Mouse (Mus musculus) ES-Bruce4 (cell line): ENCODE measurements at regions not wholly inside any gene's neighbourhood (a gene's known extent, or its start where the extent isn't known, plus 50 kb on each side); places are given as distances from the start of the nearest gene placed in this dataset.

ENCODE experiments used
- H3K27ac ChIP-seq: 2 replicates; pipeline ENCODE4 v1.5.1; 2012; ENCODE audit warnings: low read length, inconsistent platforms; ENCODE audit not compliant: insufficient read depth
- H3K27me3 ChIP-seq: 2 replicates; pipeline ENCODE4 v1.6.1; 2012; ENCODE audit warnings: mild to moderate bottlenecking, low read length, inconsistent platforms; ENCODE audit not compliant: control insufficient read depth, poor library complexity, insufficient read depth, severe bottlenecking
- H3K36me3 ChIP-seq: 2 replicates; pipeline ENCODE4 v1.6.1; 2012; ENCODE audit warnings: inconsistent platforms, mild to moderate bottlenecking, low read length, moderate library complexity; ENCODE audit not compliant: control insufficient read depth, poor library complexity, insufficient read depth, severe bottlenecking
- H3K4me1 ChIP-seq: one replicate; pipeline ENCODE4 v1.8.1; 2011; ENCODE audit warnings: low read length; ENCODE audit not compliant: control insufficient read depth, insufficient read depth
- H3K4me3 ChIP-seq: 2 replicates; pipeline ENCODE4 v1.5.1; 2011; ENCODE audit warnings: low read depth, mild to moderate bottlenecking, low read length
- H3K9ac ChIP-seq: 2 replicates; pipeline ENCODE4 v1.6.1; 2012; ENCODE audit warnings: low read depth, mild to moderate bottlenecking, inconsistent platforms; ENCODE audit not compliant: poor library complexity, severe bottlenecking
- H3K9me3 ChIP-seq: replicated peaks from 2 replicates; pipeline ENCODE4 v1.6.1; 2012; ENCODE audit warnings: mild to moderate bottlenecking, low read length, inconsistent platforms; ENCODE audit not compliant: control insufficient read depth, poor library complexity, insufficient read depth, severe bottlenecking
- CTCF ChIP-seq: IDR thresholded peaks from one replicate; pipeline ENCODE4 v1.8.1; 2011; ENCODE audit warnings: low read depth, low read length
- EP300 ChIP-seq: IDR thresholded peaks from 2 replicates; pipeline ENCODE4 v1.6.1; 2011; ENCODE audit warnings: low read depth, low read length; ENCODE audit not compliant: insufficient read depth
- POLR2A ChIP-seq: IDR thresholded peaks from one replicate; pipeline ENCODE4 v1.8.1; 2011; ENCODE audit warnings: low read length; ENCODE audit not compliant: insufficient read depth

- Histone ChIP-seq H3K9ac (no peak overlapping the region), H3K9me3 (no peaks in the 10 kb centered on the region), H3K27me3 (no peaks in the 10 kb centered on the region), H3K36me3 (no peaks in the 10 kb centered on the region), H3K4me1 (no peaks in the 10 kb centered on the region), H3K4me3 (no peak overlapping the region), H3K27ac (no peak overlapping the region)
- TF ChIP-seq EP300 (no peak), POLR2A (no peak), CTCF (no peak)
Measured at GRCm38 (mm10) chr13:6341102-6341737, 206.7 kb upstream of the Pitrm1 start.

- Histone ChIP-seq H3K27me3 (no peaks in the 10 kb centered on the region), H3K9ac (no peak overlapping the region), H3K4me1 (no peaks in the 10 kb centered on the region), H3K36me3 (no peaks in the 10 kb centered on the region), H3K4me3 (no peak overlapping the region), H3K27ac (no peak overlapping the region), H3K9me3 (no peaks in the 10 kb centered on the region)
- no peak for TF ChIP-seq POLR2A
- no peak for TF ChIP-seq CTCF
- no peak for TF ChIP-seq EP300
Measured at GRCm38 (mm10) chr13:6365169-6365568, 182.8 kb upstream of the Pitrm1 start.

GRCm38 (mm10) chr13:6367661-6368060 is 180.3 kb upstream of the Pitrm1 start:
- TF ChIP-seq CTCF (no peak), EP300 (no peak), POLR2A (no peak)
- H3K4me1 ChIP-seq: no peaks in the 10 kb centered on the region

GRCm38 (mm10) chr13:6374570-6375173 is 173.3 kb upstream of the Pitrm1 start:
- Histone ChIP-seq H3K9me3 (no peaks in the 10 kb centered on the region), H3K36me3 (no peaks in the 10 kb centered on the region), H3K9ac (no peak overlapping the region), H3K27ac (no peak overlapping the region), H3K4me3 (no peak overlapping the region), H3K4me1 (no peaks in the 10 kb centered on the region), H3K27me3 (no peaks in the 10 kb centered on the region)
- TF ChIP-seq POLR2A: no peak
- TF ChIP-seq CTCF: no peak
- no peak for TF ChIP-seq EP300

More at GRCm38 (mm10) chr13:6367661-6368060, 180.3 kb upstream of the Pitrm1 start:
- Histone ChIP-seq H3K27me3 (no peaks in the 10 kb centered on the region), H3K9me3 (no peaks in the 10 kb centered on the region), H3K4me3 (no peak overlapping the region), H3K9ac (no peak overlapping the region), H3K36me3 (no peaks in the 10 kb centered on the region), H3K27ac (no peak overlapping the region)

GRCm38 (mm10) chr13:6377919-6378318 is 170.0 kb upstream of the Pitrm1 start:
- Histone ChIP-seq H3K27me3 (no peaks in the 10 kb centered on the region), H3K9ac (no peak overlapping the region), H3K4me1 (no peaks in the 10 kb centered on the region), H3K9me3 (no peaks in the 10 kb centered on the region), H3K36me3 (no peaks in the 10 kb centered on the region), H3K27ac (no peak overlapping the region), H3K4me3 (no peak overlapping the region)
- TF ChIP-seq CTCF (no peak), EP300 (no peak), POLR2A (no peak)

- H3K4me1 ChIP-seq: no peaks in the 10 kb centered on the region
- no peak overlapping the region for H3K27ac ChIP-seq
- no peaks in the 10 kb centered on the region for H3K36me3 ChIP-seq
- no peaks in the 10 kb centered on the region for H3K9me3 ChIP-seq
- no peak for TF ChIP-seq CTCF
- TF ChIP-seq EP300: no peak
- no peak for TF ChIP-seq POLR2A
- H3K27me3 ChIP-seq: no peaks in the 10 kb centered on the region; the same call in 1 of the 2 replicates
- no peak overlapping the region for H3K4me3 ChIP-seq
- no peak overlapping the region for H3K9ac ChIP-seq
Measured at GRCm38 (mm10) chr13:6395562-6396223, 152.3 kb upstream of the Pitrm1 start.
